Mouse (Mus musculus) MEL-GATA-1-ER (cell line): ENCODE measurements around the gene Tlk2.
"Not testable (repeated sequence)": the region's sequence is repeated elsewhere in the genome, so short reads cannot be mapped to it uniquely, and the experiment has no call there.

ENCODE experiments used
- DNase-seq: peaks from one replicate; pipeline ENCODE4 v3.0.0-alpha.2; 2012; ENCODE audit warnings: low read depth; ENCODE audit errors: extremely low read depth

The Tlk2 gene

GRCm38 (mm10) chr11:105178516-105178915 lies at the start of gene Tlk2:
Gene Tlk2 (plus strand): TSS chr11:105178807.
- DNase-seq: no peak

- DNase-seq: no peak
Measured at GRCm38 (mm10) chr11:105135692-105136091, 42.9 kb upstream of the Tlk2 start.

GRCm38 (mm10) chr11:105137255-105137654 lies 41.4 kb upstream of the Tlk2 start:
- DNase-seq: not testable (repeated sequence)

GRCm38 (mm10) chr11:105140512-105140911 lies 38.1 kb upstream of the Tlk2 start:
- not testable (repeated sequence) for DNase-seq

- DNase-seq: no peak
Measured at GRCm38 (mm10) chr11:105141115-105141514, 37.5 kb upstream of the Tlk2 start.

GRCm38 (mm10) chr11:105143564-105143963 lies 35.0 kb upstream of the Tlk2 start:
- DNase-seq: no peak

- DNase-seq: no peak
Measured at GRCm38 (mm10) chr11:105144084-105144483, 34.5 kb upstream of the Tlk2 start.

- no peak for DNase-seq
Measured at GRCm38 (mm10) chr11:105144508-105145210, 33.9 kb upstream of the Tlk2 start.

- DNase-seq: no peak
Measured at GRCm38 (mm10) chr11:105145211-105145610, 33.4 kb upstream of the Tlk2 start.

GRCm38 (mm10) chr11:105146593-105146992 lies 32.0 kb upstream of the Tlk2 start, which contains the start of gene Gm10842:
Gene Gm10842 (plus strand): TSS chr11:105146893.
- no peak for DNase-seq

- DNase-seq: peak; percentile 36
Measured at GRCm38 (mm10) chr11:105149353-105149752, 29.3 kb upstream of the Tlk2 start.

GRCm38 (mm10) chr11:105149766-105150165 lies 28.8 kb upstream of the Tlk2 start:
- DNase-seq: peak; percentile 44

- no peak for DNase-seq
Measured at GRCm38 (mm10) chr11:105150691-105151090, 27.9 kb upstream of the Tlk2 start.

- DNase-seq: no peak
Measured at GRCm38 (mm10) chr11:105151226-105152016, 27.2 kb upstream of the Tlk2 start.

- DNase-seq: no peak
Measured at GRCm38 (mm10) chr11:105152017-105152300, 26.6 kb upstream of the Tlk2 start.

GRCm38 (mm10) chr11:105152357-105152899 lies 26.2 kb upstream of the Tlk2 start:
- peak; percentile 69 for DNase-seq

GRCm38 (mm10) chr11:105153068-105153833 lies 25.4 kb upstream of the Tlk2 start:
- DNase-seq: no peak

- no peak for DNase-seq
Measured at GRCm38 (mm10) chr11:105155915-105156314, 22.7 kb upstream of the Tlk2 start.

- DNase-seq: peak; percentile 49
Measured at GRCm38 (mm10) chr11:105156748-105157267, 21.8 kb upstream of the Tlk2 start.

GRCm38 (mm10) chr11:105158047-105158446 lies 20.6 kb upstream of the Tlk2 start:
- DNase-seq: no peak

- no peak for DNase-seq
Measured at GRCm38 (mm10) chr11:105159673-105160360, 18.8 kb upstream of the Tlk2 start.
